Mouse (Mus musculus) C2C12 (cell line): ENCODE data around the gene Efcab11. TPM values are rescaled to one million over a fixed set of nuclear protein-coding genes. Genes with fewer than 3 reads are reported as not detected.

Experiments
- H3K27me3 ChIP-seq: one replicate; pipeline ENCODE4 v1.6.1; 2011; ENCODE audit not compliant: control insufficient read depth, insufficient read depth, insufficient read length
- H3K36me3 ChIP-seq: one replicate; pipeline ENCODE4 v1.6.1; 2011; ENCODE audit not compliant: control insufficient read depth, insufficient read depth
- H3K4me3 ChIP-seq: one replicate; pipeline ENCODE4 v1.5.1; 2011; ENCODE audit warnings: mild to moderate bottlenecking, control low read depth; ENCODE audit not compliant: poor library complexity, insufficient read depth, severe bottlenecking
- H3K79me2 ChIP-seq: one replicate; pipeline ENCODE4 v1.6.1; 2011; ENCODE audit not compliant: control insufficient read depth, insufficient read depth
- H3K79me3 ChIP-seq: one replicate; pipeline ENCODE4 v1.6.1; 2011; ENCODE audit warnings: low read depth, control low read depth
- H3ac ChIP-seq: one replicate; pipeline ENCODE3; 2011; ENCODE audit warnings: low read depth; ENCODE audit not compliant: control insufficient read depth, insufficient read length
- CEBPB ChIP-seq: IDR thresholded peaks from one replicate; pipeline ENCODE4 v1.6.1; 2011; ENCODE audit warnings: low read depth, mild to moderate bottlenecking, control low read depth, moderate library complexity
- CTCF ChIP-seq: IDR thresholded peaks from one replicate; pipeline ENCODE4 v1.5.1; 2011; ENCODE audit not compliant: control insufficient read depth, insufficient read depth, insufficient read length
- FOSL1 ChIP-seq: IDR thresholded peaks from one replicate; pipeline ENCODE4 v1.8.0; 2011; ENCODE audit warnings: mild to moderate bottlenecking, low read length; ENCODE audit not compliant: poor library complexity, insufficient read depth, severe bottlenecking
- MAX ChIP-seq: IDR thresholded peaks from one replicate; pipeline ENCODE4 v1.6.1; 2011; ENCODE audit warnings: mild to moderate bottlenecking, control low read depth
- MYOD1 ChIP-seq: IDR thresholded peaks from one replicate; pipeline ENCODE4 v1.6.1; 2011; ENCODE audit warnings: low read depth; ENCODE audit not compliant: control insufficient read depth, insufficient read length
- MYOG ChIP-seq: IDR thresholded peaks from one replicate; pipeline ENCODE4 v1.6.1; 2011; ENCODE audit not compliant: control insufficient read depth, insufficient read length; ENCODE audit errors: extremely low read depth
- USF1 ChIP-seq: IDR thresholded peaks from one replicate; pipeline ENCODE4 v1.6.1; 2011; ENCODE audit warnings: low read depth, mild to moderate bottlenecking, control low read depth, moderate library complexity
- polyA plus RNA-seq: library from polyadenylated mRNA; unstranded; fragments of >200 nt; fragmentation: generic; extraction: Trizol; gene quantifications from one replicate; pipeline ENCODE4 v1.2.1, GENCODE M21; 2012; ENCODE audit warnings: missing spikeins

Gene Efcab11
- polyA plus RNA-seq, 1 experiment, result 4.7 TPM

- Histone ChIP-seq H3K27me3 (no peaks in the 10 kb centered on the region), H3ac (no peak overlapping the region), H3K79me3 (no peaks in the 10 kb centered on the region), H3K4me3 (no peak overlapping the region), H3K79me2 (no peaks in the 10 kb centered on the region), H3K36me3 (no peaks in the 10 kb centered on the region)
- TF ChIP-seq FOSL1 (no peak), CTCF (no peak)
These were observed 212.9 kb downstream of the Efcab11 start for GRCm38 (mm10) chr12:99671162-99671865.

GRCm38 (mm10) chr12:99670762-99671152 is 213.5 kb downstream of the Efcab11 start:
- no peak overlapping the region for H3K4me3 ChIP-seq
- no peaks in the 10 kb centered on the region for H3K36me3 ChIP-seq
- no peaks in the 10 kb centered on the region for H3K79me2 ChIP-seq
- no peak overlapping the region for H3ac ChIP-seq
- TF ChIP-seq MAX (no peak), MYOD1 (no peak), CTCF (no peak), MYOG (no peak), USF1 (no peak), FOSL1 (no peak), CEBPB (no peak)
- no peaks in the 10 kb centered on the region for H3K27me3 ChIP-seq
- no peaks in the 10 kb centered on the region for H3K79me3 ChIP-seq

- Histone ChIP-seq H3K4me3 (no peak overlapping the region), H3K27me3 (no peaks in the 10 kb centered on the region), H3K36me3 (no peaks in the 10 kb centered on the region), H3K79me2 (no peaks in the 10 kb centered on the region), H3K79me3 (no peaks in the 10 kb centered on the region), H3ac (no peak overlapping the region)
- TF ChIP-seq MAX (no peak), CTCF (no peak), USF1 (no peak), FOSL1 (no peak), MYOD1 (no peak), MYOG (no peak), CEBPB (no peak)
These were observed 214.1 kb downstream of the Efcab11 start for GRCm38 (mm10) chr12:99669976-99670761.

- no peaks in the 10 kb centered on the region for H3K27me3 ChIP-seq
- no peaks in the 10 kb centered on the region for H3K79me2 ChIP-seq
- H3K36me3 ChIP-seq, result no peaks in the 10 kb centered on the region
- H3ac ChIP-seq, result no peak overlapping the region
- no peak overlapping the region for H3K4me3 ChIP-seq
- H3K79me3 ChIP-seq, result no peaks in the 10 kb centered on the region
- TF ChIP-seq CTCF, result no peak
- TF ChIP-seq MYOD1, result no peak
- no peak for TF ChIP-seq CEBPB
- TF ChIP-seq FOSL1, result no peak
- no peak for TF ChIP-seq USF1
- TF ChIP-seq MAX, result no peak
- no peak for TF ChIP-seq MYOG
These were observed 229.0 kb downstream of the Efcab11 start for GRCm38 (mm10) chr12:99654991-99655880.

- Histone ChIP-seq H3ac (no peak overlapping the region), H3K27me3 (no peaks in the 10 kb centered on the region), H3K36me3 (no peaks in the 10 kb centered on the region), H3K79me3 (no peaks in the 10 kb centered on the region), H3K79me2 (no peaks in the 10 kb centered on the region), H3K4me3 (no peak overlapping the region)
- TF ChIP-seq MYOD1 (no peak), CEBPB (no peak), MYOG (no peak), MAX (no peak), CTCF (no peak), USF1 (no peak), FOSL1 (no peak)
These were observed 231.8 kb downstream of the Efcab11 start for GRCm38 (mm10) chr12:99652459-99652858.
